ENCODE assay signal across 13 mouse cellular contexts in genomic region chr16:90779783-90780182, GRCm38 (mm10). TPM values are rescaled to one million over a fixed set of nuclear protein-coding genes. Genes with fewer than 3 reads are reported as not detected.
DNase-seq lines count a peak whose midpoint lies in the region; ATAC-seq lines count a peak whose summit lies in the region.
"Had no signal": no experiment of that assay in that cellular context is flagged by ENCODE, and none has a peak within 500 bp of the region (broad histone marks: within the 10 kb centered on the region; RNA-seq: fewer than 3 reads in every experiment).

No protein-coding gene starts in this region.

- H3K4me1 ChIP-seq in kidney, embryonic 15.5 days = no peaks in the 10 kb centered on the region
- peaks cover 8% of the 10 kb centered on the region for H3K4me1 ChIP-seq in intestine, embryonic 16.5 days (ENCODE audit: control insufficient read depth, insufficient read depth, low read length)
- H3K4me1 ChIP-seq in midbrain, embryonic 12.5 days = no peaks in the 10 kb centered on the region
- H3K4me1 ChIP-seq: neural tube, embryonic 13.5 days had no signal

- H3K9ac ChIP-seq in kidney, embryonic 15.5 days = no peak overlapping the region
- 0 out of 2 replicates have a peak overlapping the region, but pooled peaks have one; percentile 3 for H3K9ac ChIP-seq in intestine, embryonic 16.5 days (ENCODE audit: low read depth, low read length)
- no peak overlapping the region for H3K9ac ChIP-seq in midbrain, embryonic 12.5 days (replicated peaks)
- H3K9ac ChIP-seq: neural tube, embryonic 13.5 days had no signal

- no peak overlapping the region for H3K4me2 ChIP-seq in kidney, embryonic 15.5 days
- H3K4me2 ChIP-seq in intestine, embryonic 16.5 days (ENCODE audit: low read depth, low read length) = no peak overlapping the region
- no peak overlapping the region for H3K4me2 ChIP-seq in midbrain, embryonic 12.5 days (replicated peaks)
- H3K4me2 ChIP-seq: neural tube, embryonic 13.5 days had no signal

- no peaks in the 10 kb centered on the region for H3K9me3 ChIP-seq in kidney, embryonic 15.5 days (replicated peaks)
- no peaks in the 10 kb centered on the region for H3K9me3 ChIP-seq in intestine, embryonic 16.5 days (ENCODE audit: control insufficient read depth, low read length)
- no peaks in the 10 kb centered on the region for H3K9me3 ChIP-seq in midbrain, embryonic 12.5 days
- H3K9me3 ChIP-seq: G1E; neural tube, embryonic 13.5 days had no signal

- peaks cover 91% of the 10 kb centered on the region for H3K36me3 ChIP-seq in kidney, embryonic 15.5 days
- peaks cover 8% of the 10 kb centered on the region; the same call in 1 of the 2 replicates for H3K36me3 ChIP-seq in intestine, embryonic 16.5 days (ENCODE audit: control insufficient read depth, insufficient read depth, low read length)
- H3K36me3 ChIP-seq in midbrain, embryonic 12.5 days = peaks cover 96% of the 10 kb centered on the region

- H3K4me3 ChIP-seq in kidney, embryonic 15.5 days (replicated peaks) = no peak overlapping the region
- no peak overlapping the region for H3K4me3 ChIP-seq in intestine, embryonic 16.5 days (ENCODE audit: low read length)
- no peak overlapping the region for H3K4me3 ChIP-seq in midbrain, embryonic 12.5 days
- H3K4me3 ChIP-seq: neural tube, embryonic 13.5 days had no signal

- H3K27ac ChIP-seq in kidney, embryonic 15.5 days = no peak overlapping the region
- peak overlapping the region; percentile 63 for H3K27ac ChIP-seq in intestine, embryonic 16.5 days (ENCODE audit: low read length)
- peak overlapping the region; percentile 20; the same call in 1 of the 2 replicates for H3K27ac ChIP-seq in midbrain, embryonic 12.5 days (replicated peaks)
- H3K27ac ChIP-seq: neural tube, embryonic 13.5 days had no signal

- 28% methylated on average over 11 of the region's 11 CpGs for WGBS in kidney, embryonic 15.5 days
- WGBS in intestine, embryonic 16.5 days = 28% methylated on average over 11 of the region's 11 CpGs
- WGBS in midbrain, embryonic 12.5 days = 73% methylated on average over 11 of the region's 11 CpGs

- ATAC-seq in kidney, embryonic 15.5 days (replicated peaks; ENCODE audit: low FRiP score) = peak; percentile 83
- peak; percentile 92 for ATAC-seq in intestine, embryonic 16.5 days
- ATAC-seq in midbrain, embryonic 12.5 days (ENCODE audit: low FRiP score, low read depth) = peak; percentile 65; the same call in 1 of the 2 replicates
- ATAC-seq in megakaryocyte-erythroid progenitor cell, adult 5-6 weeks (replicated peaks; ENCODE audit: low FRiP score, low TSS enrichment, poor library complexity, severe bottlenecking) = no peak
- ATAC-seq: forebrain, embryonic 14.5 days had no signal

- DNase-seq in kidney, postnatal 10 days = no peak
- DNase-seq in embryo, embryonic 10.5 days (ENCODE audit: low spot score) = peak; percentile 38
- no peak for DNase-seq in left cerebral cortex, adult 8-10 months (ENCODE audit: low spot score in 2 of 2)
- no peak for DNase-seq in cerebellum, adult 18-20 months
- DNase-seq: heart, postnatal 36 days; lung, postnatal 36 days had no signal

- no peaks in the 10 kb centered on the region for H3K27me3 ChIP-seq in kidney, embryonic 15.5 days
- H3K27me3 ChIP-seq in intestine, embryonic 16.5 days (replicated peaks; ENCODE audit: control insufficient read depth, insufficient read depth, low read length) = no peaks in the 10 kb centered on the region
- no peaks in the 10 kb centered on the region for H3K27me3 ChIP-seq in midbrain, embryonic 12.5 days
- H3K27me3 ChIP-seq: neural tube, embryonic 13.5 days had no signal

RNA-seq across cellular contexts. Expression of gene Urb1, which starts 30.4 kb away (rescaled TPM):
- polyA plus RNA-seq in kidney, embryonic 15.5 days (2015; fragmentation: Nextera tagmentation; extraction: Ambion mirVana) = 8.7 and 9.0 TPM in 2 replicates
- polyA plus RNA-seq in intestine, embryonic 16.5 days (2015; fragmentation: Nextera tagmentation; extraction: Ambion mirVana) = 5.6 and 6.2 TPM in 2 replicates
- 12.1 and 13.8 TPM in 2 replicates for polyA plus RNA-seq in midbrain, embryonic 12.5 days (2016; fragmentation: Nextera tagmentation; extraction: Ambion mirVana)
- 20.9 and 41.3 TPM in 2 replicates for total RNA-seq in megakaryocyte-erythroid progenitor cell, adult 5-6 weeks (2014; fragmentation: Nextera tagmentation)
- 16.0 and 26.4 TPM in 2 replicates for total RNA-seq in megakaryocyte-erythroid progenitor cell, adult 5-6 weeks (2017)
- total RNA-seq in left cerebral cortex, adult 8-10 months (2022) = 10 to 100 TPM; 15.5 to 18.9 (median 16.8) TPM

RNA-seq across cellular contexts. Expression of gene Mrap, which starts 41.8 kb away (rescaled TPM):
- polyA plus RNA-seq in kidney, embryonic 15.5 days (2015; fragmentation: Nextera tagmentation; extraction: Ambion mirVana) = 2.4 and 9.6 TPM in 2 replicates
- 0.23 and 3.3 TPM in 2 replicates for polyA plus RNA-seq in intestine, embryonic 16.5 days (2015; fragmentation: Nextera tagmentation; extraction: Ambion mirVana)
- not detected in 2 replicates for polyA plus RNA-seq in midbrain, embryonic 12.5 days (2016; fragmentation: Nextera tagmentation; extraction: Ambion mirVana)
- not detected in 2 replicates for total RNA-seq in megakaryocyte-erythroid progenitor cell, adult 5-6 weeks (2014; fragmentation: Nextera tagmentation)
- not detected in 2 replicates for total RNA-seq in megakaryocyte-erythroid progenitor cell, adult 5-6 weeks (2017)
- under 1 TPM in 3 of 4 experiments, not detected in 1; 0.34 to 0.53 (median 0.38) TPM for total RNA-seq in left cerebral cortex, adult 8-10 months (2022)
- polyA plus RNA-seq: G1E; neural tube, embryonic 13.5 days had no signal

RNA-seq across cellular contexts. Expression of gene Eva1c, which starts 46.7 kb away (rescaled TPM):
- polyA plus RNA-seq in kidney, embryonic 15.5 days (2015; fragmentation: Nextera tagmentation; extraction: Ambion mirVana) = 0.64 and 0.91 TPM in 2 replicates
- polyA plus RNA-seq in intestine, embryonic 16.5 days (2015; fragmentation: Nextera tagmentation; extraction: Ambion mirVana) = 0.61 and 0.70 TPM in 2 replicates
- 1.6 and 3.3 TPM in 2 replicates for polyA plus RNA-seq in midbrain, embryonic 12.5 days (2016; fragmentation: Nextera tagmentation; extraction: Ambion mirVana)
- total RNA-seq in megakaryocyte-erythroid progenitor cell, adult 5-6 weeks (2014; fragmentation: Nextera tagmentation) = not detected in 2 replicates
- total RNA-seq in megakaryocyte-erythroid progenitor cell, adult 5-6 weeks (2017) = not detected in 2 replicates
- total RNA-seq in left cerebral cortex, adult 8-10 months (2022) = 1 to 10 TPM; 3.3 to 4.4 (median 3.8) TPM
- polyA plus RNA-seq: G1E had no signal

RNA-seq across cellular contexts. Expression of gene Mis18a, which starts 52.6 kb away (rescaled TPM):
- polyA plus RNA-seq in kidney, embryonic 15.5 days (2015; fragmentation: Nextera tagmentation; extraction: Ambion mirVana) = 63.7 and 69.1 TPM in 2 replicates
- polyA plus RNA-seq in intestine, embryonic 16.5 days (2015; fragmentation: Nextera tagmentation; extraction: Ambion mirVana) = 51.2 and 53.5 TPM in 2 replicates
- polyA plus RNA-seq in midbrain, embryonic 12.5 days (2016; fragmentation: Nextera tagmentation; extraction: Ambion mirVana) = 60.4 and 62.7 TPM in 2 replicates
- total RNA-seq in megakaryocyte-erythroid progenitor cell, adult 5-6 weeks (2014; fragmentation: Nextera tagmentation) = 29.4 and 52.1 TPM in 2 replicates
- total RNA-seq in megakaryocyte-erythroid progenitor cell, adult 5-6 weeks (2017) = 34.1 and 43.1 TPM in 2 replicates
- total RNA-seq in left cerebral cortex, adult 8-10 months (2022) = 10 to 100 TPM in 1 of 4 experiments, 1 to 10 TPM in 3; 4.4 to 10.2 (median 6.4) TPM
